Mouse (Mus musculus) hindbrain, postnatal 0 days (tissue): Measurements from ENCODE around the gene Atp6v0c. TPM values are rescaled to one million over a fixed set of nuclear protein-coding genes. Genes with fewer than 3 reads are reported as not detected.

Experiments used
- ATAC-seq: fragments of 200-750 bp; cut with Nextera tagmentation; 2 replicates; pipeline ENCODE4 v1.8.0; 2017; ENCODE audit warnings: mild to moderate bottlenecking, moderate TSS enrichment, moderate library complexity
- DNase-seq: peaks from one replicate; pipeline ENCODE4 v3.0.0-alpha.2; 2015; ENCODE audit warnings: low spot score
- H3K27ac ChIP-seq: fragments of 300-500 bp; sonication (generic); 2 replicates; pipeline ENCODE4 v1.5.1; 2014; ENCODE audit warnings: mild to moderate bottlenecking
- H3K27me3 ChIP-seq: fragments of 300-500 bp; sonication (generic); 2 replicates; pipeline ENCODE4 v1.6.1; 2014; ENCODE audit warnings: low read length, mixed read lengths; ENCODE audit not compliant: insufficient read depth
- H3K36me3 ChIP-seq: fragments of 300-500 bp; sonication (generic); 2 replicates; pipeline ENCODE4 v1.6.1; 2014; ENCODE audit warnings: low read length, mixed read lengths; ENCODE audit not compliant: insufficient read depth
- H3K4me1 ChIP-seq: fragments of 300-500 bp; sonication (generic); 2 replicates; pipeline ENCODE4 v1.6.1; 2014; ENCODE audit warnings: antibody characterized with exemption, low read length, mixed read lengths; ENCODE audit not compliant: insufficient read depth
- H3K4me2 ChIP-seq: fragments of 300-500 bp; sonication (generic); 2 replicates; pipeline ENCODE4 v1.6.1; 2014; ENCODE audit warnings: low read depth, mild to moderate bottlenecking, low read length, moderate library complexity, mixed read lengths
- H3K4me3 ChIP-seq: fragments of 300-500 bp; sonication (generic); 2 replicates; pipeline ENCODE4 v1.5.1; 2014; ENCODE audit warnings: low read length
- H3K9ac ChIP-seq: fragments of 300-500 bp; sonication (generic); replicated peaks from 2 replicates; pipeline ENCODE4 v1.6.1; 2014; ENCODE audit warnings: mild to moderate bottlenecking, low read length, moderate library complexity, mixed read lengths
- H3K9me3 ChIP-seq: fragments of 300-500 bp; sonication (generic); 2 replicates; pipeline ENCODE4 v1.6.1; 2016; ENCODE audit warnings: low read length, mixed read lengths
- CTCF ChIP-seq: IDR thresholded peaks from 2 replicates; pipeline ENCODE4 v1.5.1; 2016; ENCODE audit warnings: antibody characterized with exemption, control low read depth, low read depth
- WGBS: fragments of 180-500 bp; shearing (Covaris S2); extraction: QIAGEN DNeasy Blood & Tissue Kit; methylation state at CpG from one replicate; pipeline ENCODE4 v1.1.7; 2014; 5-methylcytosine and 5-hydroxymethylcytosine counted together
- polyA plus RNA-seq: library from polyadenylated mRNA; unstranded; fragments of >200 nt; fragmentation: Nextera tagmentation; extraction: Ambion mirVana; gene quantifications from 2 replicates; pipeline ENCODE4 v1.2.1, GENCODE M21; 2015
- total RNA-seq: library from RNA; depleted of rRNA; stranded (reverse); fragments of >200 nt; gene quantifications from 2 replicates; pipeline ENCODE4 v1.2.3, GENCODE M21; 2014

Atp6v0c gene
- total and polyA plus RNA-seq, 2 experiments from 2014 or later, result 854 to 2,275 TPM

- TF ChIP-seq CTCF, result no peak
- H3K27ac ChIP-seq, result no peak overlapping the region
- DNase-seq (no peak), ATAC-seq (no peak)
- H3K36me3 ChIP-seq, result no peaks in the 10 kb centered on the region
- no peaks in the 10 kb centered on the region for H3K9me3 ChIP-seq
- H3K27me3 ChIP-seq, result no peaks in the 10 kb centered on the region
- H3K4me3 ChIP-seq, result no peak overlapping the region
- WGBS, result 68% methylated on average over 4 of the region's 4 CpGs
- H3K4me1 ChIP-seq, result peaks cover 17% of the 10 kb centered on the region; the same call in 1 of the 2 replicates
- H3K9ac ChIP-seq, result no peak overlapping the region
- no peak overlapping the region for H3K4me2 ChIP-seq
Observed at GRCm38 (mm10) chr17:24199741-24200140, 30.2 kb upstream of the Atp6v0c start.

DNA sequence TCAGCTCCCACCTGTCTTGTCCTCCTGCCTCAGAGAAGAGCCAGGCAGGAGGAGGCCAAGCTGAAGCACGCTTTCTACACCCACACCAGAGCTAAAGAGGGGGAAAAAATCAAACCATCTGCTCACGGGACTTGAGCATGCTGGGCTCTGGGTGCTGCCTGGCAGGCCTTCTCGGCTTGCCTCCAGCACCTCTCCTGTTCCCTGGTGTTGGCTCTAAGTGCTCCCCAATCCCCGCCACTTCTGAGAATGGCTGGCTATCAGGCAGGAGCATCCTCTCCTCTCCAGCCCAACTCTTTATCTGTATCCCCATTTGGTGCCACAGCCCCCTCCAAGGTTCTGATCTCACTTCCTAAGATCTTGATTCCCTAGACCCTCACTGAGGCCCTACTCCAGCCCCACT lies 29.8 kb upstream of the Atp6v0c start:
- Histone ChIP-seq H3K36me3 (0 out of 2 replicates have a peak, but pooled peaks cover 3% of the 10 kb centered on the region), H3K27me3 (no peaks in the 10 kb centered on the region), H3K4me3 (no peak overlapping the region), H3K9ac (no peak overlapping the region), H3K4me2 (no peak overlapping the region), H3K27ac (no peak overlapping the region), H3K9me3 (no peaks in the 10 kb centered on the region), H3K4me1 (peaks cover 13% of the 10 kb centered on the region; the same call in 1 of the 2 replicates)
- no peak for DNase-seq
- ATAC-seq, result no peak
- TF ChIP-seq CTCF, result no peak
- WGBS, result 67% methylated on average over 4 of the region's 4 CpGs

DNA sequence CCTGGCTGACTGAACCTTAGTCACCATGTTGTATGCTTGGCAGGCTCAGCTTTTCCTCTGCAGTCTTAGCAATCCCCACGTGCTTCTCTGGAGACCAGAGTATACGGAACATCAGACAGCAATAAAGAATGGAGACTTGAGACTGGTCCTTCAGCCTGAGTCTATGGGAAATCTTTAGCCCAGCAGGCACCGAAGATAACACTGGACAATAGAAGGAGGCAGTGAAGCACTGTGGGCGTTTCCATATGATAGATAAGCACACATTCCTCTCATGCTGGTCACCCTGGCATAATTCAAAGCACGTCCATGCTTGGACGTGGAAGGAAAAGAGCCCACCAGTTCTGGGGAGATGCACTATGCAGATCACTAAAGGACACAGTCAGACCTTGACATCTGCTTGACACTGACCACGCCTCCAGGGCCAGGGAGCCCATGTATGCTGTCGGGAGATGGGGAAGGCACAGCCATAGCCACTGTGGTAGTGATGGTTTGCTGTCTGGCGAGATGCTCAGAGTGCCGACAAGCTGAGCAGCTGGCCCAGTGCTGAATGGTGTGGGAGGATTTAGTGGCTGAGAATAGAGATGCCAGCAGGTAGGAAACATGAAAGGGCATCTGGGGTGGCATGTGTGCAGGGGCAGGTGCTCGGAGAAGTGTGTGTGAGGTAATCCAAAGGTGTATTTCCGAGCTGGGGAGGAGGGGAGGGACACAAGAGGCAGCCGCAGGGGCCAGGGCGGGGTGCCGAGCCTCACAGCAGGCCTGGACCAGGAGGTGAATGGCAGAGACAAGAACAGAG lies 27.7 kb upstream of the Atp6v0c start:
- 62% methylated on average over 15 of the region's 15 CpGs for WGBS
- no peak overlapping the region for H3K4me3 ChIP-seq
- no peaks in the 10 kb centered on the region for H3K27me3 ChIP-seq
- H3K9me3 ChIP-seq, result no peaks in the 10 kb centered on the region
- H3K27ac ChIP-seq, result no peak overlapping the region
- no peaks in the 10 kb centered on the region for H3K4me1 ChIP-seq
- H3K36me3 ChIP-seq, result 0 out of 2 replicates have a peak, but pooled peaks cover 6% of the 10 kb centered on the region
- no peak for TF ChIP-seq CTCF
- H3K4me2 ChIP-seq, result no peak overlapping the region
- DNase-seq, result no peak
- no peak overlapping the region for H3K9ac ChIP-seq
- ATAC-seq, result no peak

GRCm38 (mm10) chr17:24195349-24195748 lies 25.8 kb upstream of the Atp6v0c start:
- ATAC-seq (no peak), DNase-seq (no peak)
- Histone ChIP-seq H3K9ac (no peak overlapping the region), H3K4me1 (no peaks in the 10 kb centered on the region), H3K27me3 (no peaks in the 10 kb centered on the region), H3K4me2 (no peak overlapping the region), H3K36me3 (0 out of 2 replicates have a peak, but pooled peaks cover 6% of the 10 kb centered on the region), H3K27ac (no peak overlapping the region), H3K4me3 (no peak overlapping the region), H3K9me3 (no peaks in the 10 kb centered on the region)
- WGBS, result 69% methylated on average over 2 of the region's 2 CpGs
- TF ChIP-seq CTCF, result no peak

GRCm38 (mm10) chr17:24193769-24194168 lies 24.3 kb upstream of the Atp6v0c start:
- no peak for TF ChIP-seq CTCF
- ATAC-seq (no peak), DNase-seq (no peak)
- no peaks in the 10 kb centered on the region for H3K4me1 ChIP-seq
- H3K9ac ChIP-seq, result no peak overlapping the region
- H3K9me3 ChIP-seq, result no peaks in the 10 kb centered on the region
- no peak overlapping the region for H3K27ac ChIP-seq
- H3K4me3 ChIP-seq, result no peak overlapping the region
- no peak overlapping the region for H3K4me2 ChIP-seq
- no peaks in the 10 kb centered on the region for H3K27me3 ChIP-seq
- 87% methylated on average over 5 of the region's 5 CpGs for WGBS
- H3K36me3 ChIP-seq, result 0 out of 2 replicates have a peak, but pooled peaks cover 6% of the 10 kb centered on the region

GRCm38 (mm10) chr17:24193268-24193667 lies 23.8 kb upstream of the Atp6v0c start:
- no peaks in the 10 kb centered on the region for H3K9me3 ChIP-seq
- no peak overlapping the region for H3K4me2 ChIP-seq
- H3K36me3 ChIP-seq, result 0 out of 2 replicates have a peak, but pooled peaks cover 6% of the 10 kb centered on the region
- no peaks in the 10 kb centered on the region for H3K4me1 ChIP-seq
- no peak for TF ChIP-seq CTCF
- H3K27ac ChIP-seq, result no peak overlapping the region
- H3K27me3 ChIP-seq, result no peaks in the 10 kb centered on the region
- WGBS, result 90% methylated on average over 8 of the region's 8 CpGs
- H3K9ac ChIP-seq, result no peak overlapping the region
- DNase-seq, result no peak
- no peak for ATAC-seq
- H3K4me3 ChIP-seq, result no peak overlapping the region

DNA sequence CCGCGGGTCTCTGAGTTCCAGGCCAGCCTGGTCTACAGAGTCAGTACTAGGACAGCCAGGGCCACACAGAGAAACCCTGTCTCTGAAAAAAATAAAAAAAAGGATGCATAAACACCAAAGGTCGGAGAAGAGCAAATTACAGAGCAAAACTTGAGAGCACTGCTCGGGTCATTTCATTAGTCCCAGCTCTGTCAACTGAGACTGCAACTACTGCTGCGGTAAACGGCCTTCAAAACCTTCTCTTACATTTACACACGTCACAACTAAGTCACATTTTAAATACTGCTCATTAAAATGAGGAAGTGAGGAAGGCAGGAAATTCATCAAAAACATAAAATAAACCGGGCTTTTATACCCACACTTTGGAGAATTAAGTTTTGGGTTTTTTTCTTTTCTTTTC lies 23.3 kb upstream of the Atp6v0c start:
- H3K4me1 ChIP-seq, result no peaks in the 10 kb centered on the region
- H3K9me3 ChIP-seq, result no peaks in the 10 kb centered on the region
- 81% methylated on average over 8 of the region's 8 CpGs for WGBS
- no peak overlapping the region for H3K9ac ChIP-seq
- DNase-seq, result no peak
- H3K27ac ChIP-seq, result no peak overlapping the region
- H3K27me3 ChIP-seq, result no peaks in the 10 kb centered on the region
- TF ChIP-seq CTCF, result no peak
- no peak for ATAC-seq
- no peak overlapping the region for H3K4me2 ChIP-seq
- no peak overlapping the region for H3K4me3 ChIP-seq
- H3K36me3 ChIP-seq, result 0 out of 2 replicates have a peak, but pooled peaks cover 6% of the 10 kb centered on the region
